Mouse (Mus musculus): Measurements from ENCODE around the gene B4galnt3.
"Not testable (repeated sequence)": the region's sequence is repeated elsewhere in the genome, so short reads cannot be mapped to it uniquely, and the experiment has no call there.

Gene B4galnt3

GRCm38 (mm10) chr6:120294056-120294784, at the start of gene B4galnt3, which contains the start of gene D330020A13Rik:
Gene B4galnt3, minus strand, starts transcription at chr6:120294559.
Gene D330020A13Rik, plus strand, starts transcription at chr6:120294364.
- peak; percentile 17 for DNase-seq

GRCm38 (mm10) chr6:120343992-120344391, 49.6 kb upstream of the B4galnt3 start:
- no peak for DNase-seq

- no peak for DNase-seq
Observed at GRCm38 (mm10) chr6:120332351-120332750, 38.0 kb upstream of the B4galnt3 start.

GRCm38 (mm10) chr6:120324295-120324927, 30.1 kb upstream of the B4galnt3 start:
- peak; percentile 74 for DNase-seq

- DNase-seq = no peak
Observed at GRCm38 (mm10) chr6:120320369-120320768, 26.0 kb upstream of the B4galnt3 start.

GRCm38 (mm10) chr6:120319129-120319528, 24.8 kb upstream of the B4galnt3 start:
- no peak for DNase-seq

- no peak for DNase-seq
Observed at GRCm38 (mm10) chr6:120318303-120318940, 24.1 kb upstream of the B4galnt3 start.

- DNase-seq = no peak
Observed at GRCm38 (mm10) chr6:120312443-120312842, 18.1 kb upstream of the B4galnt3 start.

- DNase-seq = no peak
Observed at GRCm38 (mm10) chr6:120309787-120310186, 15.4 kb upstream of the B4galnt3 start.

- DNase-seq = no peak
Observed at GRCm38 (mm10) chr6:120309338-120309737, 15.0 kb upstream of the B4galnt3 start.

GRCm38 (mm10) chr6:120306859-120307594, 12.7 kb upstream of the B4galnt3 start:
- DNase-seq = no peak

GRCm38 (mm10) chr6:120302755-120303316, 8.5 kb upstream of the B4galnt3 start:
- no peak for DNase-seq

GRCm38 (mm10) chr6:120301137-120301536, 6.8 kb upstream of the B4galnt3 start:
- DNase-seq = peak; percentile 9

GRCm38 (mm10) chr6:120296589-120296988, 2.2 kb upstream of the B4galnt3 start:
- not testable (repeated sequence) for DNase-seq

- DNase-seq = no peak
Observed at GRCm38 (mm10) chr6:120294785-120295133, 400 bp upstream of the B4galnt3 start.

GRCm38 (mm10) chr6:120291396-120292009, 2.9 kb downstream of the B4galnt3 start:
- DNase-seq = no peak

GRCm38 (mm10) chr6:120289430-120289829, 4.9 kb downstream of the B4galnt3 start:
- no peak for DNase-seq

GRCm38 (mm10) chr6:120288541-120288940, 5.8 kb downstream of the B4galnt3 start:
- no peak for DNase-seq

- no peak for DNase-seq
Observed at GRCm38 (mm10) chr6:120287279-120287678, 7.1 kb downstream of the B4galnt3 start.

- DNase-seq = no peak
Observed at GRCm38 (mm10) chr6:120276874-120277449, 17.4 kb downstream of the B4galnt3 start.

GRCm38 (mm10) chr6:120275301-120275700, 19.1 kb downstream of the B4galnt3 start:
- DNase-seq = no peak

GRCm38 (mm10) chr6:120274887-120275286, 19.5 kb downstream of the B4galnt3 start:
- DNase-seq = no peak

Data from liver (tissue).